Mouse (Mus musculus): ENCODE measurements at regions not wholly inside any gene's neighbourhood (a gene's known extent, or its start where the extent isn't known, plus 50 kb on each side); places are given as distances from the start of the nearest gene placed in this dataset.

DNA sequence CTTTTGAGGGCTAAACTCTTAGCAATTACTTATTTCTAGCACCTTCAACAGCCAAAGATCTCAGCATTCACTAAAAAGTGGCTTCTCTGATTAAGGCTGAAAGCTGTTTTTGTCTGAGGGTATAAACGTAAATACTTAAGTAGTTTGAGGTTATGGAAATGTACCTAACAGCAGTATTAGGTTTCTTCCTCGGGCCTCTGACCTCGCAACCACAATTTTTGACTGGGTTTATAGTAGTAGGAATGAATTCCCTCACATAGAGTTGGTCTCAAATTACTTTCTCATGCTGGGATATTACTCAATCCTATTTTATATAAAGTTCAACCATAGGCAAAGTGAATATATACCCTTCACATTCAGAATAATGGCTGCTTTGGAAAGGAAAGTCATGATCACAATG lies 310.5 kb upstream of the Paip1 start:
- Histone ChIP-seq H3K27me3 (ENCODE audit: insufficient read depth, low read length) (no peaks in the 10 kb centered on the region), H3K4me2 (ENCODE audit: low read depth) (no peak overlapping the region), H3K27ac (ENCODE audit: low read depth, low read length) (no peak overlapping the region), H3K36me3 (ENCODE audit: insufficient read depth) (no peaks in the 10 kb centered on the region), H3K9me3 (ENCODE audit: low read length) (no peaks in the 10 kb centered on the region), H3K9ac (no peak overlapping the region), H3K4me3 (ENCODE audit: low read depth, low read length) (no peak overlapping the region), H3K4me1 (ENCODE audit: insufficient read depth) (no peaks in the 10 kb centered on the region)
- DNase-seq, result no peak
- no peak for ATAC-seq
- TF ChIP-seq CTCF (IDR thresholded peaks at IDR 0.05; ENCODE audit: low read depth), result no peak
- WGBS, result 76% methylated on average over 3 of the region's 3 CpGs

DNA sequence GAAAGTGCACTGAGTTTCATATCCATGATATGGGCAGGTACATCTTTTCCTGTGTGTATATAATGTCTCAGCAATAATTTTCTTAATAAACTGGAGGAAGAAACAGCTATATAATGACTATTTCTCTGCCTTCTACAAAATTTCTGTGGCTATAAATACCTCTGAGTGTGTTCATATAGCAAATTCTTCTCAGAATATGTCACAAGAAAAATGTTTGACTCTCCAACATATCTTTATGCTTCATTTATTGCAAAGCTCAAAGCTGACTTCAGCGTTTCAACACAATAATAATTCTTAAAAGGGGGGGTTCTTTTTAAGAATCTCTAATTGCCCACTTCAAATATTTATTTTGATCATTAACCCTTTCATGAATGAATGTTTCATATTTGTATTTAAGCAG lies 310.0 kb upstream of the Paip1 start:
- Histone ChIP-seq H3K27me3 (ENCODE audit: insufficient read depth, low read length) (no peaks in the 10 kb centered on the region), H3K4me3 (ENCODE audit: low read depth, low read length) (no peak overlapping the region), H3K27ac (ENCODE audit: low read depth, low read length) (no peak overlapping the region), H3K9me3 (ENCODE audit: low read length) (no peaks in the 10 kb centered on the region), H3K9ac (no peak overlapping the region), H3K36me3 (ENCODE audit: insufficient read depth) (no peaks in the 10 kb centered on the region), H3K4me1 (ENCODE audit: insufficient read depth) (no peaks in the 10 kb centered on the region), H3K4me2 (ENCODE audit: low read depth) (no peak overlapping the region)
- no peak for TF ChIP-seq CTCF (IDR thresholded peaks at IDR 0.05; ENCODE audit: low read depth)
- WGBS, result 80% methylated on average over 1 of the region's 1 CpGs
- no peak for ATAC-seq
- DNase-seq, result no peak

GRCm38 (mm10) chr13:119140436-119140835 lies 288.0 kb upstream of the Paip1 start:
- DNase-seq (no peak), ATAC-seq (no peak)
- Histone ChIP-seq H3K4me2 (ENCODE audit: low read depth) (no peak overlapping the region), H3K4me1 (ENCODE audit: insufficient read depth) (no peaks in the 10 kb centered on the region), H3K9me3 (ENCODE audit: low read length) (no peaks in the 10 kb centered on the region), H3K27me3 (ENCODE audit: insufficient read depth, low read length) (no peaks in the 10 kb centered on the region), H3K9ac (no peak overlapping the region), H3K36me3 (ENCODE audit: insufficient read depth) (no peaks in the 10 kb centered on the region), H3K27ac (ENCODE audit: low read depth, low read length) (no peak overlapping the region), H3K4me3 (ENCODE audit: low read depth, low read length) (no peak overlapping the region)
- no peak for TF ChIP-seq CTCF (IDR thresholded peaks at IDR 0.05; ENCODE audit: low read depth)
- 96% methylated on average over 2 of the region's 2 CpGs for WGBS

GRCm38 (mm10) chr13:119143351-119143750 lies 285.1 kb upstream of the Paip1 start:
- Histone ChIP-seq H3K4me1 (ENCODE audit: insufficient read depth) (no peaks in the 10 kb centered on the region), H3K27ac (ENCODE audit: low read depth, low read length) (no peak overlapping the region), H3K4me3 (ENCODE audit: low read depth, low read length) (no peak overlapping the region), H3K9ac (no peak overlapping the region), H3K36me3 (ENCODE audit: insufficient read depth) (no peaks in the 10 kb centered on the region), H3K4me2 (ENCODE audit: low read depth) (no peak overlapping the region), H3K27me3 (ENCODE audit: insufficient read depth, low read length) (no peaks in the 10 kb centered on the region), H3K9me3 (ENCODE audit: low read length) (no peaks in the 10 kb centered on the region)
- DNase-seq (no peak), ATAC-seq (no peak)
- 2% methylated on average over 1 of the region's 1 CpGs for WGBS
- no peak for TF ChIP-seq CTCF (IDR thresholded peaks at IDR 0.05; ENCODE audit: low read depth)

DNA sequence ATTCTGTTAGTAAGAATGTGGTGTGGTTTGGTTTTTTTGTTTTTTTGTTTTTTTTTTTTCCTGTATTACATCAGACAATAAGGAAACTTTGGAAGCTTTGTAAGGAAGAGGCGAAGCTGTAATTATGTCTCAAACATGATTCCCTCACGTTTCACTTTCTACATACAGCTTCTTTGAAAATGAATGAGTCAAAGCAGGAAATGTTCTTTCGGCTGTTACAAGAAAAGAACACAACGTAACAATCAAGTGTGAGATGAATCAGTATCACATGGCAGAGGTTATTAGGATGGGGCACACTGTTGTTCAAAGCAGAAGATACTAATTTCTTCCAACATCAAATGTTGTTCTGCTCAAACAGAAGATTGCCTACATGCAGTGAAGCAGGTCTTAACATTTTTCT lies 282.7 kb upstream of the Paip1 start:
- Histone ChIP-seq H3K9ac (no peak overlapping the region), H3K27me3 (ENCODE audit: insufficient read depth, low read length) (no peaks in the 10 kb centered on the region), H3K36me3 (ENCODE audit: insufficient read depth) (no peaks in the 10 kb centered on the region), H3K4me2 (ENCODE audit: low read depth) (no peak overlapping the region), H3K4me3 (ENCODE audit: low read depth, low read length) (no peak overlapping the region), H3K27ac (ENCODE audit: low read depth, low read length) (no peak overlapping the region), H3K9me3 (ENCODE audit: low read length) (no peaks in the 10 kb centered on the region), H3K4me1 (ENCODE audit: insufficient read depth) (no peaks in the 10 kb centered on the region)
- no peak for TF ChIP-seq CTCF (IDR thresholded peaks at IDR 0.05; ENCODE audit: low read depth)
- 77% methylated on average over 4 of the region's 4 CpGs for WGBS
- DNase-seq (no peak), ATAC-seq (no peak)

DNA sequence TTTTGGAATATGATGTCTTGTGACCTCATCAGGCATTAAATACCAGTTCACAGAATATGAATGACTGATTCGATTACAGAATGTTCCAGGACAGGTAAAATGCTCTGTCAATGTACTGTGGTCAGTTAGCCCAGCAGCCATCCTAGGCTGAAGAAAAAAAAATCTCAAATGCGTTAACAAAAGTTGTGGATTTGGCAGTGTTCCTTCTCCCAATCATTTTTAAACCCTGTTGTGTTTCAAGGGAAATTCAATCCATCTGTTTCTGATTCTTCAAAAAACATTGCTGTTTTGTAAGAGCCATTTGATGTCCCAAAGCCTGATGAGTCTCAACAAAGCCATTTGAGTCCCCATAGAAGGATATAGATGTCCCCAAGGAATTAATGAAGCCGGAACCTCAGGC lies 280.7 kb upstream of the Paip1 start:
- no peak overlapping the region for H3K4me2 ChIP-seq (ENCODE audit: low read depth)
- H3K27me3 ChIP-seq (ENCODE audit: insufficient read depth, low read length), result no peaks in the 10 kb centered on the region
- H3K4me3 ChIP-seq (ENCODE audit: low read depth, low read length), result no peak overlapping the region
- H3K36me3 ChIP-seq (ENCODE audit: insufficient read depth), result no peaks in the 10 kb centered on the region
- DNase-seq (no peak), ATAC-seq (no peak)
- WGBS, result 82% methylated on average over 3 of the region's 3 CpGs
- H3K9me3 ChIP-seq (ENCODE audit: low read length), result no peaks in the 10 kb centered on the region
- no peak overlapping the region for H3K27ac ChIP-seq (ENCODE audit: low read depth, low read length)
- no peak overlapping the region for H3K9ac ChIP-seq
- no peak for TF ChIP-seq CTCF (IDR thresholded peaks at IDR 0.05; ENCODE audit: low read depth)
- H3K4me1 ChIP-seq (ENCODE audit: insufficient read depth), result no peaks in the 10 kb centered on the region

GRCm38 (mm10) chr13:119149141-119149540 lies 279.3 kb upstream of the Paip1 start:
- Histone ChIP-seq H3K4me3 (ENCODE audit: low read depth, low read length) (no peak overlapping the region), H3K36me3 (ENCODE audit: insufficient read depth) (no peaks in the 10 kb centered on the region), H3K9me3 (ENCODE audit: low read length) (no peaks in the 10 kb centered on the region), H3K4me1 (ENCODE audit: insufficient read depth) (no peaks in the 10 kb centered on the region), H3K4me2 (ENCODE audit: low read depth) (no peak overlapping the region), H3K27me3 (ENCODE audit: insufficient read depth, low read length) (no peaks in the 10 kb centered on the region), H3K27ac (ENCODE audit: low read depth, low read length) (no peak overlapping the region), H3K9ac (no peak overlapping the region)
- DNase-seq (no peak), ATAC-seq (no peak)
- no peak for TF ChIP-seq CTCF (IDR thresholded peaks at IDR 0.05; ENCODE audit: low read depth)
- 81% methylated on average over 4 of the region's 4 CpGs for WGBS
